Mouse (Mus musculus) lung, embryonic 16.5 days (tissue): ENCODE data around the gene Dand5. TPM values are rescaled to one million over a fixed set of nuclear protein-coding genes. Genes with fewer than 3 reads are reported as not detected.

Source experiments
- ATAC-seq: fragments of 200-750 bp; cut with Nextera tagmentation; 2 replicates; pipeline ENCODE4 v1.8.0; 2017; ENCODE audit warnings: low read depth, mild to moderate bottlenecking, moderate library complexity
- H3K27ac ChIP-seq: fragments of 300-500 bp; sonication (generic); 2 replicates; pipeline ENCODE4 v1.5.1; 2014; ENCODE audit warnings: mild to moderate bottlenecking, control low read depth, low read length
- H3K27me3 ChIP-seq: fragments of 300-500 bp; sonication (generic); 2 replicates; pipeline ENCODE4 v1.6.1; 2014; ENCODE audit warnings: low read depth, low read length, mixed read lengths; ENCODE audit not compliant: control insufficient read depth, insufficient read depth
- H3K36me3 ChIP-seq: fragments of 300-500 bp; sonication (generic); 2 replicates; pipeline ENCODE4 v1.6.1; 2014; ENCODE audit warnings: low read length; ENCODE audit not compliant: control insufficient read depth, insufficient read depth
- H3K4me1 ChIP-seq: fragments of 300-500 bp; sonication (generic); replicated peaks from 2 replicates; pipeline ENCODE4 v1.6.1; 2014; ENCODE audit warnings: low read length, mixed read lengths; ENCODE audit not compliant: control insufficient read depth, insufficient read depth
- H3K4me2 ChIP-seq: fragments of 300-500 bp; sonication (generic); 2 replicates; pipeline ENCODE4 v1.6.1; 2014; ENCODE audit warnings: low read depth, low read length, control low read depth
- H3K4me3 ChIP-seq: fragments of 300-500 bp; sonication (generic); 2 replicates; pipeline ENCODE4 v1.5.1; 2014; ENCODE audit warnings: mild to moderate bottlenecking, low read length, control low read depth
- H3K9ac ChIP-seq: fragments of 300-500 bp; sonication (generic); 2 replicates; pipeline ENCODE4 v1.6.1; 2014; ENCODE audit warnings: low read length, control low read depth
- H3K9me3 ChIP-seq: fragments of 300-500 bp; sonication (generic); 2 replicates; pipeline ENCODE4 v1.6.1; 2016; ENCODE audit warnings: low read length; ENCODE audit not compliant: control insufficient read depth
- WGBS: fragments of 180-500 bp; shearing (Covaris S2); extraction: QIAGEN DNeasy Blood & Tissue Kit; methylation state at CpG from one replicate; pipeline ENCODE4 v1.1.7; 2014; 5-methylcytosine and 5-hydroxymethylcytosine counted together
- polyA plus RNA-seq: library from polyadenylated mRNA; unstranded; fragments of >200 nt; fragmentation: Nextera tagmentation; extraction: Ambion mirVana; gene quantifications from 2 replicates; pipeline ENCODE4 v1.2.1, GENCODE M21; 2015

Gene Dand5
- polyA plus RNA-seq, 1 experiment from 2014 or later: 6.3 TPM

- Histone ChIP-seq H3K4me3 (peak overlapping the region; percentile 99), H3K27me3 (no peaks in the 10 kb centered on the region), H3K27ac (peak overlapping the region; percentile 88), H3K36me3 (peaks cover 39% of the 10 kb centered on the region), H3K4me1 (peaks cover 29% of the 10 kb centered on the region), H3K9me3 (no peaks in the 10 kb centered on the region), H3K9ac (peak overlapping the region; percentile 98), H3K4me2 (peak overlapping the region; percentile 79)
- ATAC-seq: no peak
- 10% methylated on average over 12 of the region's 12 CpGs for WGBS
Observed at GRCm38 (mm10) chr8:84845355-84846093, 22.9 kb upstream of the Dand5 start.

DNA sequence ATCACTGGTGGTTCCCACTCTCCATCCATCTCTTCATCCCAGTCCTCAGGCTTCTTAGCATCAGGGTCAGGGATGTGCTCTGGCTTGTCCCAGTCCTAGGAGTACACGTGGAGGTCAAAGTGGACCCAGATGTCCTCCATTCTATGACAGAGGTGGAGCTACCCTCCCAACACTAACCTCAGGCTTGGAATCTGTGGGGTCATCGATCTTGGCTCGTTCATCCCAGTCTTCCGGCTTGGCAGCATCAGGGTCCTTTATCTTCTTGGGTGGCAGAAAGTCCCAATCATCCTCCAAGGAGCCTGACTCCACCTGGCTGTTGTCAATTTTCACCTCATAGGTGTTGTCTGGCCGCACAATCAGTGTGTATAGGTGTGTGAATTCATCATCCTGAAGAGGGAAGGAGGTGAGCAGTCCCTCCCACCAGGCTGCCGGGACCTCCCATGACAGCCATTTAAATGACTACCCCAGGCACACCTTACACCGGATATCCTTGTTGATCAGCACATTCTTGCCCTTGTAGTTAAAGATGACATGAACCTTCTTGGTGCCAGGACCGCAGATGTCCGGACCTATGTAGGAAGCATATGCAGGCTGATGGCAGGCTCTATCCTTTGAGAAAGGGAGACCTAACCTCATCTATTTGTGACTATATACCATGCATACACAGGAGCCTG lies 21.9 kb upstream of the Dand5 start:
- no peaks in the 10 kb centered on the region for H3K9me3 ChIP-seq
- WGBS: 64% methylated on average over 9 of the region's 9 CpGs
- H3K4me2 ChIP-seq: peak overlapping the region; percentile 79
- H3K4me3 ChIP-seq: peak overlapping the region; percentile 99
- H3K27ac ChIP-seq: no peak overlapping the region
- H3K4me1 ChIP-seq: peaks cover 31% of the 10 kb centered on the region
- peak overlapping the region; percentile 98 for H3K9ac ChIP-seq
- H3K36me3 ChIP-seq: peaks cover 39% of the 10 kb centered on the region
- no peak for ATAC-seq
- no peaks in the 10 kb centered on the region for H3K27me3 ChIP-seq

- peaks cover 30% of the 10 kb centered on the region for H3K4me1 ChIP-seq
- ATAC-seq: no peak
- no peak overlapping the region for H3K27ac ChIP-seq
- no peaks in the 10 kb centered on the region for H3K9me3 ChIP-seq
- H3K27me3 ChIP-seq: no peaks in the 10 kb centered on the region
- no peak overlapping the region for H3K9ac ChIP-seq
- peaks cover 58% of the 10 kb centered on the region for H3K36me3 ChIP-seq
- no peak overlapping the region for H3K4me3 ChIP-seq
- no peak overlapping the region for H3K4me2 ChIP-seq
- WGBS: 76% methylated on average over 1 of the region's 1 CpGs
Observed at GRCm38 (mm10) chr8:84841514-84841913, 18.9 kb upstream of the Dand5 start.

DNA sequence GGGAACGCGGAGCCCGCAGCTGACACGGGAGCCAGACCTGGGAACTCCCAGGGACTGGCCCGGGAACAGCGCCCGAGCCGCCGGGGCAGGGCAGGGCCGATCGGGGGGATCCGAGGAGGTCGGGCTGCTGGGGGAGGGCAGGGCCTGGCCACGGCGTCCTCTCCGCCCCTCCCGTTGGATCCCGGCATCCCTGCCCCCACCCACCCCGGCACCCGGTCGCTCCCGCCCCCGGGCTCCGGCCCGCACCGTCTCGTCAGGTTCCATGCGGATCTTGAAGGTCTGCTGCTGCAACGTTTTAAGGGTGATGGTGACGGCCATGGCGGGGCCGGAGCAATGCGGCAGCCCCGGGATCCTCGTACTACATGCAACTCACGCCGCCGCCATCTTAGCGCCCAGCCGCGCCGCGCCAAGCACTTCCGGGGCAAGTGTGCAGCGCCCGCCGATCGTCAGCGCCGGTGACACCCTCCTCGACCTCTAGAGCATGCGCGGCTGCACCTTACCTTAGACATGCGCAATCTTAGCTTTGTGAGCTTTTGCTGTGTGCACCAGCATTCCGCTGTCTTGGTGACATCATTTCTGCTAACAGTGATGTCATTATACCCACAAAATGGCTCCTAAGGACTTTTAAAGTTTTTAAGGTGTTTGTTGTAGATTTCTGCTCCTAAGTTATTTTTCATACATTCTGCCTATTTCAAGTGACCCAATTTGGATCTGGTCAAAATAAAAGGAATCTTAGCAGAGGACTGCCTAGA lies 17.8 kb upstream of the Dand5 start, which contains the start of gene Rad23a:
Gene Rad23a, minus strand, starts transcription at position 418 of the 752 bp plus-strand sequence.
- H3K4me2 ChIP-seq: peak within 1 kb of the TSS; percentile 51
- WGBS: under 1% methylated on average over 54 of the region's 55 CpGs
- ATAC-seq: peak; percentile 95
- peak within 1 kb of the TSS; percentile 80 for H3K27ac ChIP-seq
- H3K9ac ChIP-seq: peak within 1 kb of the TSS; percentile 82
- peaks cover 60% of the 10 kb centered on the region for H3K36me3 ChIP-seq
- H3K27me3 ChIP-seq: no peaks in the 10 kb centered on the region
- peaks cover 35% of the 10 kb centered on the region for H3K4me1 ChIP-seq
- H3K4me3 ChIP-seq: peak within 1 kb of the TSS; percentile 74
- no peaks in the 10 kb centered on the region for H3K9me3 ChIP-seq

DNA sequence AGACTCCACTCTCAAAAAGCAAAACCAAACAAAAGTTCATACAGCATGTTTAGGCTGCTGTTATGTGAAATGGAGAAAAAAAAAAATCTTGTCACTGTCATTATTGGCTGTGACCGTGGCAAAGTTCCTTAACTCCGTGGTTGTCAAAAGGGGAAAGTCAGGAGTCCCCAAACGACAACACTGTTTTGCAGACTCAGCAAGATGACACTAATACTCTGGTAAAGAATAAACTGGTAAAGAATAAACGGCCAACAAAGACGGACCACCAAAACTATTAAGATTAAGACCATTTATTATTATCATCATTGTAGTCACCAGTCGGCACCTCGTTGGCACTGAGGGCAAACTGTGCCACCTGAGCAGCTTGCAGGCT lies 17.2 kb upstream of the Dand5 start:
- H3K4me1 ChIP-seq: peaks cover 34% of the 10 kb centered on the region
- peaks cover 57% of the 10 kb centered on the region for H3K36me3 ChIP-seq
- H3K4me3 ChIP-seq: peak overlapping the region; percentile 74
- H3K9ac ChIP-seq: peak overlapping the region; percentile 82
- WGBS: 1% methylated on average over 7 of the region's 7 CpGs
- no peaks in the 10 kb centered on the region for H3K9me3 ChIP-seq
- H3K27ac ChIP-seq: peak overlapping the region; percentile 80
- no peaks in the 10 kb centered on the region for H3K27me3 ChIP-seq
- peak overlapping the region; percentile 51 for H3K4me2 ChIP-seq
- ATAC-seq: no peak

DNA sequence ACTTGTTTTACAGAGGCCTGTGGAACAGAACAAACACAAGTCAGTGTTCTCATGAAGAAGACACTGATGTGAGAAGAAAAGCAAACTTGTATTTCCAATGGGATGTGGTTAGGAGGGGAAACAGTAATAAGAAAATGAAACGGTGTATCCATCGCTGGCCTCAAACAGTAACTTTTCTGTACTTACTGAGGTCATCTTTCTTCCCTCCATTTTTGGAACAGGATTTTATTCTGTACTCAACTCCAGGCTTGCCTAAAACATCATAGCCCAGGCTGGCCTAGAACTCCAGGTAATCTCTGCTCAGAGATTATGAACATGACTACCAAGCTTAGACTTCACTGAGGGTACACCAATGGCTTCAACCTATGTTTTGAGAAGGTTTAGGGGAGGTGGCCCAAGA lies 16.8 kb upstream of the Dand5 start:
- Histone ChIP-seq H3K36me3 (peaks cover 54% of the 10 kb centered on the region), H3K27me3 (no peaks in the 10 kb centered on the region), H3K4me3 (peak overlapping the region; percentile 74), H3K9me3 (no peaks in the 10 kb centered on the region), H3K27ac (no peak overlapping the region), H3K4me1 (peaks cover 33% of the 10 kb centered on the region), H3K9ac (peak overlapping the region; percentile 82), H3K4me2 (peak overlapping the region; percentile 51)
- 78% methylated on average over 2 of the region's 2 CpGs for WGBS
- no peak for ATAC-seq

DNA sequence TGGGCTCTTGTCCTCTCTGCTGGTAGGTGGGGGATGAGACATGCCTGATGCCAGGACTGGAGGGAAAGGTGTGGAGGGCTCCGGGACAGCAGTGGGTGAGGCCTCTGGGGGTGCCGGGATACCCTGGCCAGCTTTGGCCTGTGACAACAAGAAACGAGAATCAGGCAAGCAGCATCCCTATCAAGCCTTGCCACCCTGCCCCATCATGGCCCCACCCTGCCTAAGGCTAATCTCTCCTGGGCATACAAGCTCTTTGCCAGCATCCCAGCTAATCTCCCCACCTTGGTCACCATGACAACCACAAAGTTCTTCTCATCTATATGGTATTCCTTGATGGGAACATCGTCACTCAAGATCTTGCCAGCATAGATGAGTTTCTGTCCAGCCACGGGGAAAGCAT lies 15.9 kb upstream of the Dand5 start:
- Histone ChIP-seq H3K9me3 (no peaks in the 10 kb centered on the region), H3K4me2 (no peak overlapping the region), H3K27me3 (no peaks in the 10 kb centered on the region), H3K9ac (no peak overlapping the region), H3K36me3 (peaks cover 50% of the 10 kb centered on the region), H3K27ac (no peak overlapping the region), H3K4me3 (no peak overlapping the region), H3K4me1 (peaks cover 29% of the 10 kb centered on the region)
- 80% methylated on average over 5 of the region's 5 CpGs for WGBS
- no peak for ATAC-seq

DNA sequence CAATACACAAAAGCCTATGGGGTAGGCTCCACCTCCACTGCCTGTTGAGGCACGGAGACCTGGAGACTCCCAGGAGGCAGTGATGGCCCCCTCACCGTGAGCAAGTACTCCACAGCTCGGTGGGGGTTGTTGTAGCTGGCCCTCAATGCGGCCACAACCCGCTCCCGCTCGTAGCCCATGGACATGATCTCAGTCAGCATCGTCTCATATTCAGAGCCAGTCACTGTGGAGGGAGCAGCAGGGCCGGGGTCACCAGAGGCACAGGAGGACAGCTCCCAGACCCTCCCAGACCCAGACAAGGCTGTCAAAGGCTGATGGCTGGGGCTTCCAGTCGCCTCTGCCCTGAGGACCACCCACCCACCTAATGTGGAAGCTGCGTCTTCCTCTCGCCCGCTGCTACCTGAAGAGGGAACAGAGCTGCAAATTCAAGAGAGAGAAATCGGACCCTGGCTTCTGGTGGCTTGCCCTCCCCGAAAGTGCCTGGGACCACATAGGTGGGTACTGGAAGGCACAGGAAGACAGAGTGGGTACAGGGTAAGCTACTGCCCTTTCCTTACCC lies 15.4 kb upstream of the Dand5 start:
- WGBS: 75% methylated on average over 15 of the region's 15 CpGs
- Histone ChIP-seq H3K9ac (no peak overlapping the region), H3K36me3 (peaks cover 44% of the 10 kb centered on the region), H3K27me3 (no peaks in the 10 kb centered on the region), H3K4me1 (peaks cover 24% of the 10 kb centered on the region), H3K4me3 (no peak overlapping the region), H3K4me2 (no peak overlapping the region), H3K27ac (no peak overlapping the region), H3K9me3 (no peaks in the 10 kb centered on the region)
- ATAC-seq: no peak
